Mouse (Mus musculus): ENCODE measurements around the gene Ednra.

Ednra gene

DNA sequence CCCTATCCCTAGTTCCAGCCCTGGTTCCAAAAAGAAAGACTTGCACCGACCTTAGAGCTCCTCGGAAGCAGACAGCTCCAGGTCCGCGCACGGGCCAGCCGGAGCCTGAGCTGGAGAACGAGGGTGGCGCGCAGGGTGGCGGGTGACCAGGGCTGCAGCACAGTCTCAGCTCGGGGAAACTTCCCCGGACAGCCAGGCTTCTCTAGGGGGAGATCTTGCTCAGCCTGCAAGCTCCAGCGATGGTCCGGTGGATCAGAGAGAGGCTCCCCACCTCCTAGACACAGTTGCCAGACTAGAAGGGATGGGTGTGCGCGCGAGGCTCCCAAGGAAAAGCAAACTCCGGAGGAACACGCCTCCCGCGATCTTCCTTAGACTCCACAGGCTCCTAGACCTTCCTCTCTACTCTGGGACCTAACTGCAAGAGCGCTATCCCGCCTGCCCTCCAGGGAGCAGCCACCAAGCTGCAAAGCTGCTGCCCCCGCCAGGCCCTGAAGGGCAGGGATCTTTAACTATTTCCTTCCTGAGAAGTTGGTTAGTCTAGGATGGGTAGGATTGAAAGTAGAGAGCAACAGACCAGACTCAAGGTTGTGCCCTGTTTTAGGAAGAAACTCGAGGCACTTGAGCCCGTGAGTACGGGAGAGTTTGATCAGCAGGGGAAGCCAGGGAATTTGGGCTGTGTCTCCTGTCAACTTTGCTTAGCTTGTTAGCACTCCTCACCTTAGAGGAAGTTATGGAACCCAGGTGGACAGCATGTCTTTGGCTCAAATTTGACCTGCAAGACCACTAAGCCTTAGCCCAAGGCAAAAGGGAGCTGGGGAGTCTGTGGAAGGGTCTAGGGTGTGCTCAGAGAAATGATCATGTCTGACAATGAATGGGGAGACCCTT, at the start of gene Ednra:
TSS of gene Ednra (minus strand) at position 419 of the 885 bp plus-strand sequence.
- CTCF ChIA-PET: no interaction called here

DNA sequence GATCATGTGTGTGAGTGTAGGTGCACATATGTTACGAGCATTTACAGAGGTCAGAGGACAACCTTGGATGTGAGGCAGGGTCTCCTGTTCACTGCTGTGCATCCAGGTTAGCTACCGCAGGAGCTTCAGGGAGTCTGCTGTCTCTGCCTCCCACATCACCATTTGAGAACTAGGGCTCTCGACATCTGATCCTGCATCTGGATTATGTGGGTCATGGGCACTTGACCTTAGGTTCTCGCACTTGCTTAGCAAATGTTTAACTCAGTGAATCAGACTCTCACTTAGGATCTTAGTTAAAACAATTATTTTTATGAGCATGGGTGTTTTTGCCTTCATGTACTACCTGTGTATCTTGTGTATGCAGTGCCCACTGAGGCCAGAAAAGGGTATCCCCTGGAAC, 49.6 kb upstream of the Ednra start:
- CTCF ChIA-PET: no interaction called here

DNA sequence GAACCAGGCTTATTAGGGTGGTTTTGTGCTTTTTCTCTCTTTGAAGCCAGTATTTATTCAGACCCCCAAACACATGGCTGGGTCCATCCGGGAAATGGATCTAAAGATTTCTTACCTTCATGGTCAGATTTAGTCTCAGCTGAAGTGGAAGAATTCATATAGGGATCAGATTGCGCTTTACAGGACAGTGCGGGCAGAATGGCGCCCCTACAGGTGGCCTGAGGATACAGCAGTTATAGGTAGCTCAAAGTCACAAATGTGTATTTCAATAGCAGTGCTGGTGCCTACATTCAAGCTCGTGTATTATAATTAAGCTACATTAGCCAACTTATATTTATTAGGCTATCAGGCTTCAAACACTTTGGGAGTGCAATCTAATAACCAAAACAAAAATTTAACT, 49.0 kb upstream of the Ednra start:
- CTCF ChIA-PET: no interaction called here

DNA sequence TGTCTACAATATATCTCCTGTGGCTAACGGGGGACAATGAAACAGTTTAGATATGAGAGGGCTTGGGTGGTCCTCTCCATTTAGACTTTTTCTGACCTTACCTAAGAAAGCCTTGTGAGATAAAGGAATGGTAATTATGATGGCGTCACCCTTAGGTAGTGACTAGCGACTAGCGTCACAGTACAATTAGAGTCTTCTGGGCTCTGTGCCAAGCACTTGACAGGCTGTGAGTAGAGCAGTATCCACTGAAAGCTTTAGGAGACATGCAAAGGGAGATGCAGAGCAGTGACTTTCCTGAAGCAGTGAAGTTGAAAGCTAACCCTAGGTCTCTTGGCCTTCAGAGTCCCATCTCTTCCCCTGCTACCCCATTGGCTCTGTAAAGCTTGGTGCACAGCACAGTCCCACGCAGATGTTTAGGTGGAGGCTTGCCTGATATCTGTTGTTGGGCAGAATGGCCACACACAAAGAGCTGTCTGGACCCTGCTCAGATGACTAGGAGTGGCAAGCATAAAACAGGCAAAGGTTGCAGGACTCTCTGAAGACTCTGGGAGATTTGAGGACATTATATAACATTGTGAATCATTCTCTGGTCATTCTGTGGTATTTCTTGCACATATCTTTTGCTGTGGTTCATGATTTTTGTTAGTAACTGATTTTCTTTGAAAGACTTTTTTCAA, 48.1 kb upstream of the Ednra start:
- CTCF ChIA-PET: no interaction called here

DNA sequence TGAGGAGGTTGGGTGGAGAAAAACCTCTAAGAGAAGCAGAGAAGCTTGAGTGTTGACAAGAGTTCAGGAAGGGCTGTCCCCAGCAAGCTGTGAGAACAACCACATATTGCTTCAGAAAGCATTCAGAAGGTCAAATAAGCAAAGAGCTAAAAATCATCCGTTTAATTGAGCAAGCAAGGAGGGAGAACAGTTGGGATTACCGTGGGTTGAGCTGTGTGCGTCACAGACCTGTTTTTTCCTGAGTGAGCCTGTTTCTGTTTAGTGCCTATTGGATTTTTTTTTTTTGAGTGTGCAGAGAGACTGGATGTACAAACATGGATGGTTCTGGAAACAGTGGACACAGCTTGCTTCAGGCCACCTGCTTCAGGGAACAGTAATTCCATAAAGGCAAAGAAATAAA, 46.7 kb upstream of the Ednra start:
- CTCF ChIA-PET: no interaction called here

DNA sequence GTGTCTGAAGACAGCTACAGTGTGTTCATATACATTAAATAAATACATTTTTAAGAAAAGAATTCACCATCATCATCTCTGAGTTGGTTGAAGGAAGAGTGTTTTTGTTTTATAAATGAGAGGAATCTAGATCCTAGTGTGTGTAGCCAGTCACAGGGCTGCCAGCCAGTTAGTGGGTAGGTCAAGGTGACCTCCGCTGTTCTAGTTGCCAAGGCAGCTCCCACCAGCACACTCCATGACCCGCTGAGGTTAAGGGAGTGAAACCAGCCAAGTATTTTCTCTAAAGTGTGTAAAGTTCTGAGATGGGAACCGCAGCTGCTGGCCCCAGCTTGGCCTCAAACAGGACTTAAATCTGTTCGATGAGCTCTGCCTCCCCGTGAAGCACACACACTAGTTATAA, 44.7 kb upstream of the Ednra start:
- CTCF ChIA-PET: no interaction called here

DNA sequence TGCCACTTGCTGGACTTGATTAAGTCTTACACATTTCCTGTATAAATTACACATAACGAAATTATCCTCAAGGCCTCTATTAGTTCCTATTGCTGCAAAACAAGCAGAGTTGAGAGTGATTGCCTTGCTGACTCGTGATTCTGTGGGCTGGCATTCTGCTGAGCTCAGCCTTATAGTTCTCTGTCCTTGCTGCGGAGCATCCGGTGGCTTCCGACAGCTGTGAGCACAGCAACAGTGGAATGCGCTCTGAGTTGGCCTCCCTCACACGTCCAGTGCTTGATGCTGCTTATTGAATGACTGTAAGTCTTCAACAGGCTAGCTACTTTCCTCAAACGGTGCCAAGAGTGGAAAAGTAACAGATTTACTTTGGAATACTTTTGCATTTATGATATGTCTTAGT, 40.0 kb upstream of the Ednra start:
- CTCF ChIA-PET: no interaction called here

DNA sequence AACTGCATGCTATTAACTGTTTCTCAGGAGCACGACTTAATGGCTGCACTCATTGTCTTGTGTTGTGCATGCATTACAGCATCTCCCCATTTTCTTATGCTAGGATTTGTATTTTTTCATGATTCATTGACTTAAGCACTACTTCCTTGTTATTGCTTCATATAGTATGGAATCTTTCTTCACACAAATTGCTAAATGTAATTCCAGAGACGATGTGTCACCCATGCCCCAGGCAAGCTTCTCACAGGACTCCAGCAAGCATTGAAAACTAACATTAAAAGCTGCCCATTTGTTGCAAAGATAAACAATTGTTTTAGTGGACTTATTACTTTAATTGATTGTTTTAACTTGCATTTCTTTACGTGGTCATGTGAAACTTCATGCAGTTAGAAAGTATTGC, 38.7 kb upstream of the Ednra start:
- CTCF ChIA-PET: no interaction called here

DNA sequence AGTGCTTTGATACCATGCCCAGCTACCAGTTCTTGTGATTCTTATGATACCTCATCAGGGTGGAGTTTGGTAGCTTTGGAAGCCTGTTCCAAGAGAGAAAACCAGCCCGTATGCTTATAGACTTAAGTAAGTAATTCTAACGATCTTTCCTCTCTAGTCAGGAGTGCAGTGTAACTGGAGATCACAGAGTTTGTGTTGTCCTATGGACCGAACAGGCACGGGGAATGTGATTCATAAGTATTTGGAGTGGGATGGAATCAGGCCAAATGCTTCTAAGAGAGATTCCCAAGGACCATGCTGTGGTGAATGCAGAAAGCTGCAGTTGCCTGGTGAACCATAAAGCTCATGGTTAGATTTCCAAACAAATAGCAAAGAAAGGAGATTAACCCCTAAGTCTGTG, 31.2 kb upstream of the Ednra start:
- CTCF ChIA-PET: no interaction called here

DNA sequence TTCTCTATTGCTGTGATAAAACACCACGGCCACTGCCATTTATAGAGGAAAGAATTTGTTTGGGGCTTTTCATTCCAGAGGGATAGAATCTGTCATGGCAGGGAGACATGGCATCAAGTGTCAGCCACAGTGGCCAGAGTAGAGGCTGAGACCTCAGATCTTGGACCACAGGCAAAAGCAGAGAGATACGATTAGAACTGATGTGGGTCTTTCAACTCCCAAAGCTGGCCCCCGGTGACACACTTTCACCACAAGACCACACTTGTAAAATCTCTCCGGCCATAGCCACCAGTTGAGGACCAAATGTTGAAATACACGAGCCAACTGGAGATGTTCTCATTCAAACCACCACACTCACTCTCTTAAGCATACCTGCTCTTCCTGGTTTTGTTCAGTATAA, 29.5 kb upstream of the Ednra start:
- CTCF ChIA-PET: no interaction called here

DNA sequence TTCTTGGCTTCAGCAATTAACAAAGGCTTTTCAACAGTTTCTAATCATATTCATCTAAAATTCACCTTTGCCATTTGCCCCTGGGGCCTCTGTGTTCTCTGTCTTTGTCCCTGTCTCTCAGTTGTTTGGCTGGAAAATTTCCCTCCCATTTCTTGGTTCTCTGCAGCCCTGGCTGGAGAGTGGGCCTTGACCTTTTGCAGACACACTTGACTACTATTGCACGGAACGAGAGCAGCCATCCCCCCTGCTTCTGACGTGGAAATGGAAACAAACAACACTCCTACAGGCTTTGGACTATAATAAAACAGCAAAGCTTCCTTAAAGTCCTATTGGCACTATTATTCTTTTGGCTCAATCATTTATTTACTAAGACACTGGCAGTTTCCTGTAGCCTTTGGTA, 27.8 kb upstream of the Ednra start:
- CTCF ChIA-PET: no interaction called here

DNA sequence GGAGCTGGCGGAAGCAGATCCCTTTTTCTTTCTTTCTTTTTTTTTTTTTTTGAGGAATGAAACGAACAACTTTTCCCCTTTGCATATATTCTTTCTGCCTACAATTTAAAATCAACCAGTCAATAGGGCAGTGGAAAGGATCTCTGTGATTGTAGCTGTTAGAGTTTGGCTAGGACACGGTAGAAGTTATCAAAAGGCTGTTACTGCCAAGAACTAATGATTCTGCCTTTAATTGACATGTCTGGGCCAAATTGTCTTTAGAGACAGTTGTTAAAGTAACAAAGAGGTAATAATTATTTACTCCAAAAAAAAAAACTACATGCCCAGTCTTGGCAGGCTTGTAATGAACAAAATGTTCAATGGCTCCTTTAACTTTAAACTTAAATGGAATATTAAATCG, 26.1 kb upstream of the Ednra start:
- CTCF ChIA-PET: no interaction called here

DNA sequence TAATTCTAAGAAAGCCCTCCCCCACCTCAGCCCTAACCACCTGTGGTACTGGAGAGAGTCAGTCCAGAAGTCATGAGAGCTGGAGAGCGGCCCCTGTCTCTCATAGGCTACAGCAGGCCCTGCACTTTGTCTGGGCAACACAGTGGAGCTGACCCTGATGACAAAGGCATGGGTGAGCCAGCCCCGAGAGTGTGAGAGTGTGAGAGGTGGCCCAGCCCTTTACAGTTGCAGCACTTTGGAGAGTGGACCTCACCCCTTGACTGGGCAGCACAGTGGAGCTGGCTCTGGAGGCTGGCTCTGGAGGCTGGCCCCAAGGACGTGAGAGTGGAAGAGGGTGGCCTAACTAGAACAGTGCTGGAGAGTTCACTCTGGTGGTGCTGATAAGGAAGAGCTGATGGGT, 20.2 kb upstream of the Ednra start:
- CTCF ChIA-PET: no interaction called here

DNA sequence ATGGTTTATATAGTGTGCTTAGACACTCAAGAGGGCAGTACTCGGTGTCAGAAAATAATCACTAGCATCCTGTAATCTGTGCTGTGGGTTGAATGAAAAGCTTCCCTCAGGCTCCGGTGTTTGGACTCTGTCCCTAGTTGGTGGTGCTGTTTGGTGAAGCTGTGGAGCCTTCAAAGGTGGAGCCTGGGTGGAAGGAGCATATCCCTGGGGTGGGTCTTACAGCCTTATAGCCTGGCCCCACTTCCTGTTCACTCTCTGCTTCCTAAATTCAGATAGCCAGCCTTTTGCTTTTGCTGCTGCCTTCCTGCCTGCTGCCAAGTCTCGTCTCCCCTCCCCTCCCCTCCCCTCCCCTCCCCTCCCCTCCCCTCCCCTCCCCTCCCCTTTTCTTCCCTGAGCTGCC, 18.1 kb upstream of the Ednra start:
- CTCF ChIA-PET: interaction anchor here (0.6 kb wide), 1 partner anchor 112 kb away, joined by 10 read pairs; no protein-coding TSS in a partner anchor

DNA sequence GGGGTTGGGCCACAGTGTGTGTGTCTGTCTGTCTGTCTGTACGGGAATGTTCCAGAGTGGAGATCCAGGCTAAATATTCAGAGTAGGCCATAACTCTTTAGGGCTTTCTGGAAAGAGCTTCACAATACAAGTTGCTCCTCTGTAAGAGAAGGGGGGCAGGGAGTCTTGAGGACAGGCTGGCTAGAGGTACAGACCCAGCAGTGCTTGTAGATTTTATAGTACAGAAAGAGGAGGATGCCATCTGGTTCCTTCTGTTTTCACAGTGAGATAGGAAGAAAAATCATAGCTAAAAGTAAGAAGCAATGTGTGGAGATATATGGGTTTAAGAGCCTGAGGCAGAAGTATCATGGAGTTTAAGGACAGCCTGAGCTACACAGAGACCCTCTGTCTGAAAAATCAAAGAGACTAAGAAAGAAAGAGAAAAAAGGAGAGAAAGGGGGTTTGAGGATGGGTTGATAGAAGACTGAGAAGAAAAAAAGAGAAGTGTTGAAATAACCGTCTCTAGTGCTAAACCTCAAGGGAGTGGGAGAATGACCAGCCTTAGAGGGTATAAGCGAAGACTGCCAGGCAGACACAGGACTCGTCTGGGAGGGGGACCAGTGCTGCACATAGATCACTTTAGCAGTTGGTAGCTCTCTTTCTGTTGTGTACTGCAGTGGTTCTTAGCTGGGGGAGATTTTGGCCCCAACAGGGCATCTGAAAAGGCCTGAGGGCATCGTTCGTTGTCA, 16.9 kb upstream of the Ednra start:
- CTCF ChIA-PET: no interaction called here

DNA sequence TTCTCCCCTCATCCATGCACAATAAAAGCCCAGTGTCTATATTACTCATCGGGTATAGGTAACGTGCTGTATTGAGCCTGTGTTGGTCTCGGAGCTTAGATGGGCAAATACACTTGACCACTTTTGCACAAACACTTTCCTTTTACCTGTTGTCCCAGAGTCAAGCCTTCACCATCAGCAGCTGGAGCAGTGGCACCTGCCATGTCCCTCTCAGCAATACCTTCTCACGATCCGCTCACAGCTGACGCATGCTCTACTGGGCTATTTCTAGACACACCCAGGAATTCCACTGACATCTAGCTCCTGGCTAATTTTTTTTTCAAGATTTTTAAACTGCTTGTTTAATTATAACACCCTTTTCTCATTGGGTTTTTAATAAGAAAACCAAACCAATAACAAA, 14.2 kb upstream of the Ednra start:
- CTCF ChIA-PET: no interaction called here

DNA sequence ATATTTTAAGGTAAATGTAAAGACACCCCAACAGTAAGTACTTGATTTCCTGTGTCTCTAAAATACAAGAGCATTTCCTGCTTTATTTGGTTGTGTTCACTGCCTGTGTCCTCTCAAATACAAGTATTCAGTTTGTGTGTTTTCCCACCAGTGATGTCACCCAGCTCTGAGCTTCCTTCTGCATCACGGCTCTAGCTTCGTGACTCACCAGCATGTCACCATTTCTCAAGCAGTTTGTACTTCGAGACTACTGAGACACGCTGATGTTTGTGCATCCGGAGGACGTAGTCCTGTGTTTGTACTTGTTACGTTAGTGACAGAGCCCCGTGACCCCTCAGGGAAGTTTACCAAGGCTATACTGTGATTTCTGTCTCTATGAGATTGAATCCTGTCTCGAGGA, 13.1 kb upstream of the Ednra start:
- CTCF ChIA-PET: no interaction called here

DNA sequence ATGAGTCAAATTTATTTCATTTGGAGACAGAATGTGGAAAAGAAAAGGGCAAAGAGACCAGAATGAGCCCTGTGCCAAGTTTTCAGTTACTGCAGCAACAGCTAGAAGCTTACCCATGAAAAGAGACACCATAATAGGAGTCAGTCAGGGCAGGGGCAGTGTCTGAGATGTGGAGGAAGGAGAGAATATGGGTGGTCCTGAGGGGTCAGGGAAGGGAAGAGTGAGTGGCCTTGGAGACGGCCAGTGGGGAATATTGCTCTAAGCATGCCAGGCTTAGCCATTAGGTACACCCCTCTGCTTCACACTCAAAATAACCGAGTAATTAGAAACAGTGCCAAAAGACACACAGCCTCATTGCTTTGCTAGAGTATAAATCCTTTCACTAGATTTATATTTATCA, 9.5 kb upstream of the Ednra start:
- CTCF ChIA-PET: no interaction called here

DNA sequence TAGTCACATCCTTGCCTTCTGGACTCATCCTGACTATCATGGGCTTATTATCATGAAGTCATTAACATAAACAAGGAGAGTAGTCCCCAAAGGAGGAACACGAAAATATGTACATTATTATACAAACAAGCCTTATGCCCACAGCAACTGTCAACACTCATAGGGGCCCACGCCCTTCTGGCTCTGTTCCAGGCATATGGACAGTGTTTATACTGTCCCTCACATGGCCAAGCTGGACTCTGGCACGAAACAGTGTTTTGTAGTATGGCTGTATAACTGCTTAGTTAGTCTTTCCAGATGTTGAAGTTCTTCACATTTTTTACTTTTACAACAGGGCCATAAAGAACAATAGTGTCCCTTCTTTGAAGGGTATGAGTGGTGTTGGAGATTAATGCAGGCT, 8.7 kb upstream of the Ednra start:
- CTCF ChIA-PET: no interaction called here

DNA sequence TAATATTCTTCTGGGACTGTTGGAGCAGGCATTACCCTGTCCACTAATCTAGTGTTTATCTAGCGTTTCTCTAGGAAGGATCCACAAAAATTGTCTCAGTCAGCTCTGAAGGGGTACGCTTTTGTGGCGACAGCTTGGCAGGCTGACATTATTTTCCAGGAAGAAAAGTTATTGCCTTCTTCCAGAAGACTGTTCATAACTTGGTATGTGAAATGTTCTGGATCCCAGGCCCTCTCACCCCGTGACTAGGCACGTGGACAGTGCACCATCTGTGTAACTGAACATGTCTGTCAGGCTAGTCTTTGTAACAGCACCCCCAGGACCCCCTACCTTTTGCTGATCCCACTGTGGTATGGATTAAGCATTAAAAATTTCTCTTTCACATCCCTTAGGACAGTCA, 1.1 kb upstream of the Ednra start:
- CTCF ChIA-PET: interaction anchor here (0.6 kb wide), 1 partner anchor 11 kb away, joined by 3 read pairs; no protein-coding TSS in a partner anchor

DNA sequence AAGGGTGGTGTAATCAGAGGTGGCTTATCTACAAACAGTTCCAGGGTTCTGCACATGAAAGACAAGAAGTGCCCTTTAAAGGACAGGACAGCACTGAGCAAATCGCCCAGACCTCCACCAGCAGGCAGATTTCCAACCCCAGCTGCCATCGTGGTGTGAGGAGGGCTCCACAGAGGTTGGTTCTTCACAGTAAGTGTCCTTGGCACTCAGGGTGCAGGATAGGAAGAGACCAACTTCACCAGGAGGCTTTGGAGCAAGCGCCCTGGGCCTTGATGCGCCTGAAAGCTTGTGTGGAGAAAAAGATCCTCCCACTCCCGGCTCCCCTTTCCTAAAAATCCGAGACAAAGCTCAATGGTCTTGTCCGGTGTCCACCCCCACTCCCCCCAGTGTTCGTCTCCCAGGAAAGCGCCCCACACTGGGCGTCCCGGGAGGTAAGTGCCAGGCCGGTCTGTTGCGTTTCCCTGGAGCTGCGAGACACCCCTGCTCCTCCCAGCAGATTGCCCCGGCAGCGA, 674 bp downstream of the Ednra start:
- CTCF ChIA-PET: no interaction called here

DNA sequence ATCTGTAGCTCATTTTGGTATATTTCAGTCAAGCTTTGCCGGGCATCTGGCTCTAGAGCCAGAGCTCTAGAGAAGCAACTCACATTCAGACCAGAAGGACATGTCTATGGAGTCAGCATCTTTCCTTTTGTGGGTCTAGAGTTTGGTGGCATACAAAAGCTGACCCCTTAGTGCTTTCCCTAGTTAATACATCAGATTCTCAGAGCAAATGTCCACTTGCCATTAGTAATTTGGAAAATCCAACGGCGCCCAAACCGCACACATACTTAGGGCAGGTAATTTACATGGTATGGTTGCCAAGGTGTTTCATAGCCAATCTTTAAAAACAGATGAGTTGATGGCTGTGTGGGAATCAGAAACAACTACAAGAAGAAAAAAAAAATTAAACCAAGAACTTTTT, 1.2 kb downstream of the Ednra start:
- CTCF ChIA-PET: no interaction called here

DNA sequence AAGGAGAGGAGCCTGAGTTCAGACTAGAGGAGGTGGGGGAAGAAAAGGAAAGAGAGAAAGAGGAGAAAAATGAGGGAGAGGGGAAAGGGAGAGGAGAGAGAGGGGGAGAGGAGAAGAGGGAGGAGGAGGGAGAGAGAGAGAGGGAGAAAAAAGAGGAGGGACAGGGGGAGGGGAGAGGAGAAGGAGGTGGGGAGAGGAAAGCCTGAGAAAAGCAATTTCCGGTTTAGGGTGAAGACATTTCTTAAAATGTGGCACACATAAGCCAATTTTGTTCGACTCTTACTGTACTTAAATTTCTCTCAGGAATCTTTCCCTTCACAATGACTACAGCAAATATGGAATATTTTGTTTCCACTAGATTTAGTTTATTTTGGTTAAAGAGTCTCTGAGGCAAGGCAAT, 5.3 kb downstream of the Ednra start:
- CTCF ChIA-PET: no interaction called here
